Mouse (Mus musculus) T-helper 1 cell (primary cell): ENCODE measurements around the gene Fam229b.

Experiments used
- in situ Hi-C: fragments of 300-600 bp; cut with MboI, MseI; formaldehyde crosslinking; loops from one replicate; pipeline ENCODE4 v1.15.1; 2025; ENCODE audit warnings: high pct_unique_total_duplicates

The Fam229b gene

DNA sequence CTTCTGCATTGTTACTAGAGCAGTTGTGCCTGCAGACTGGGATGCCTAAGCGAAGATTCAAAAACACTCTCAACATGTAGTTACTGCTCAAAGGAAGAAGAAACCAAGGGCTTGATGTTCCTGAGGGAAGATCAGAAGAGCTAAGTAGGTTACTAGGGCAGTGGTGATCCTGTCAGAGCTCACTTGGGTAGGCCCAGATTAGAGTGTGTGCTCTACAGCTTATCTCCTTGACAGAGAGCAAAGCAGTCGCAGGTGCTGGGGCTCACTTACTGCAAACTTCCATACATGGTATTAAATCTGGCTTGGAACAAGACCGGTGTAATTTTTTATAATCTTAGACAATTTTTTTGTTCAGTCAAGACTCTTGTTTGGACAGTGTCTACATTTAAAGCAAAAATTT lies 4.1 kb upstream of the Fam229b start:
- in situ Hi-C loops: no loop called here

- in situ Hi-C loops: no loop called here
Observed at GRCm38 (mm10) chr10:39121412-39121811, 12.3 kb downstream of the Fam229b start.

DNA sequence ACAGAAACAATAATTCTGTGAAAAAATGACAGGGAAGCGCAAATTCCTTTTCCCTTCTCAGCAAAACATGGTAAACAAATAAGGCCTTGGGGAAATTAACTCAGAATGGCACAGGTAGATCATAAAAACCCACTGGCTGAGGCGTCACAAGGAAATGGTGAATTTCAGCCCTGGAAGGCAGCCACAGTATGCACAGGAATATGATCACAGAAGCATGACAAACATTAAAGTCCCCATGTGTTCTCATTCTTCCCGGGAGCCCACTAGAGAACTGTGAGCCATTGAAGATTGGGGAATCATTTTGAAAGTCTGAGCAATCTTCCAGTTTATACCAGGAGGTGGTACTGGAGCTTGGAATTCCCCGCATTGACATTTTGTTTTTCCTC lies 24.2 kb downstream of the Fam229b start:
- in situ Hi-C loops: loop anchor here (10.0 kb wide), 1 partner anchor 1735 kb away; no protein-coding TSS in a partner anchor

- in situ Hi-C loops: loop anchor here (10.0 kb wide), 1 partner anchor 1734 kb away; no protein-coding TSS in a partner anchor
Observed at GRCm38 (mm10) chr10:39108837-39109488, 24.8 kb downstream of the Fam229b start.

DNA sequence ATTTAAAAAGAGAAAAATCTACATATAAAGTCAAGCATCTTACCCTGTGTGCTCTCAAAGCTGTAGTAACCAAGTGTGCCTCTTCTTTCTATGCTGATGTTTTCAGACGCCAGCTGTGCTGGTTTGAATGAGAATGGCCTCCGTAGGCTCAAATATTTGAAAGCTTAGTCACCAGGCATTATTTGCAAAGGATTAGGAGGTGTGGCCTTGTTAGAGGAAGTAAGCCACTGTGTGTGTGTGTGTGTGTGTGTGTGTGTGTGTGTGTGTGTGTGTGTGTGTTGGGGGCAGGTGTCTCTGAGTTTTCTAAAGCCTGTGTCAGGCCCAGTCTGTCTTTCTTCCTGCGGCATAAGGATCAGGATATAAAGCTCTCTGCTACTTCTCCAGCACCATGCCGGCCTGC lies 26.8 kb downstream of the Fam229b start:
- in situ Hi-C loops: loop anchor here (10.0 kb wide), 1 partner anchor 1732 kb away; no protein-coding TSS in a partner anchor

DNA sequence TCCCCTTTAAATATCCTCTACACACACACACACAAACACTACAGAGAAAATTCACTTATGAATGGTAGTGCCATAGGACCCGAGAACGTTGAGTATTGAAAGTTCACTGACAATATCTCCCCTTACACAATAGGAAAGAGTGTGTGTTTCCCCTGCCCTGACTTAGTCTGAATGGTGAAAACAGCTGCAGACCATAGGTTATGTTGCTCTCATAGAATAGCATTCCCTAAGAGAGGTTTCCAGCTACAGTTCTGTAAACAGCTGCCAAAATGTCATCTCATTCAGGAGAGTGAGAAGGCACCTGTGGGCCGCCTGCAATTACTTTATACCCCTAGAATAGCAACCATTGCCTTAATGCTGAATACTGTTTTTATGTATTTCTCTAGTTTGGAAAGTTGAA lies 27.3 kb downstream of the Fam229b start:
- in situ Hi-C loops: loop anchor here (10.0 kb wide), 1 partner anchor 1732 kb away; no protein-coding TSS in a partner anchor

DNA sequence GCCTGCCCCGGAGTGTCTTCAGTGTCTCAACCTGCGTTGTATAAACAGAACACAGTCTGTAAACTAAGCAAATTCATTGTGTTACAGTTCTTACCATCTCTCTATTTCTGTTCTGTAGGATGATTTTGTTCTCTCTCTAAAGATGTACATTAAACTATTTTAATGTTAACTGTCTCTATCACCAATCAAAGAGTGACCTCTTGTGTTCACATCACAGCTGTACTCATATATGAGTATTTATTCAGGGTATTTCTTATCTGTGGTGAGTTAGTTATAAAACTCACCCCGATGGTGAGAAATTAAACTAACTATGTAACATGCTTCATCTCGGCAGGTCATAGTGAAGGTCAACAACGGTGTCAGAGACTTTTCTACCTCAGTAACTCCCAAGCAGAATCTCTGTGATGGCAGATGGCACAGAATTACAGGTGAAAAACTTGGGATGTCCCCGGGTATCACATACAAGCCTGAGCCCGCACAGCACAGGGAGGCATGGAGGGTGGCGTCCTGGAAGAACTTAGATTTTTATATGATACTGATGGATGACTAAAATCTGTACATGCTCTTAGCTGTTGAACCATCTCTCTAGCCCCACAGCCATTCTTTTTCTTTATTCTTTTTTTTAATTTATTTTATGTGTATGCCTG lies 28.8 kb downstream of the Fam229b start:
- in situ Hi-C loops: loop anchor here (10.0 kb wide), 1 partner anchor 1730 kb away; no protein-coding TSS in a partner anchor

DNA sequence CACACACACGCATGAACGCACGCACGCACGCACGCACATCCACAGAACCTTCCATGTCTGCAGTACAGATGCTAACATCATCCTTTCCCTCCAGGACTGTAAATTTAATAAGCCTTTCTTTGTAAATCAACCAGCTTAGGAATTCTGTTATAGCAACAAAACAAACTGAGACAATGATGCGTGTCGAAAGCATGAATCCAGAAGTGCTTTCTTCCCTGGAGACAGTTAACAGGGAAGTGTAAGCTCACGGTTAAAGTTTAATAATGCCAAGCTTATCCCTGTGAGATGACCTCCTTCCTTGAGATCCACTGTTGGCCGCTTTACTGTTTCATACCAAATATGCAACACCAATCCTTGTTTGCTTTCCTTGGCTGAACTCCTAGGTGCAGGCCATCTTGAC lies 35.0 kb downstream of the Fam229b start:
- in situ Hi-C loops: no loop called here

DNA sequence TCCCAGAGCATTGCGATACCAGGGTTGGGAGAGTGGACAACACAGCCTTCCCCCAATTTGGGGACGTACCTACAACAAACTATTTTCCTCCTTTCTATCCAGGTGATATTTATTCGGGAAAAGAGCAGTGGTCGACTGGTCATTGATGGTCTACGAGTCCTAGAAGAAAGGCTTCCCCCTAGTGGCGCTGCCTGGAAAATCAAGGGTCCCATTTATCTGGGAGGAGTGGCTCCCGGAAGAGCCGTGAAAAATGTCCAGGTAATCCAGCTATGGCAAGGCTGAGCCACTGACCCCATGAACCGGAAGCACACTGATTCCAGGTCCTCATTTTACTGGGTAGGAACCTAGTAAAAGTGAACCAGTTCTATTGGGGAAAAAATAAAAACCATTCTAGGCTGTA lies 36.7 kb downstream of the Fam229b start:
- in situ Hi-C loops: no loop called here

DNA sequence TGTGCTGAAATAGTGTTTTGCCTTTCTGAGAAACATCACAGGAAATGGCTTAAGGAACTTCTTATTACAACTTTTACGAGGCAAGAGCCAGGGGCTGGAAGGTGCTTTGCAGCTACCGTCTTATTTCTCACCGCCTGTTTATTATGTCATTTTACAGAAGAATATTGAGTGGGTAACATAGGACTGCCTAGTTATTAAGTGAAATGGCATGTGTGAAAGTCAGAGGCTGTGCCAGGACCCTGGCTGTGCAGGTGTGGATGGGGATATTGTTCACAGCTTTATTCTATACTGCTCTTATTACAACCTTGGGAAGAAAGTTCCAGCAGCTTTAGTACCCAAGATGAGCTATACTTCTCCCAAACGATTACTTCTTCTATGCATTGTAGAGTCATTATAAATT lies 61.7 kb downstream of the Fam229b start:
- in situ Hi-C loops: no loop called here
